Mouse (Mus musculus): Measurements from ENCODE around the gene Sema5b.

The Sema5b gene

DNA sequence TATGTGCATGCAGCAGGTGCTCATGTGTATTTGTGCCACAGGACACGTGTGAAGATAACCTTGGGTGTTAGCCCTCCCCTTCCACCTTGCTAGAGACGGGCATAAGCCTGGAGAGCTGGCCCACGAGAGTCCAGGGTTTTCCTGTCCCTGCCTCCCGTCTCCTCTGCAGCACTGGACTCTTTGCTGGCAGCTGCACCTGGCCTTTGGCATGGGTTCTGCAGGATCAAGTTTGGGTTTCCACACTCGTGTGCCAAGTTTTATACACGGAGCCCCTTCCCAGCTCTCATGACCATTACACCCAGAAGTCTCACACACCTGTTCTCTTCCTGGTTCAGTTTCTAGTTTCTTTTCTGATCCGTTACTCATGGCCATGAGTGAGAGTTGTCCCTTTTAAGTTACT is 172.7 kb downstream of the Sema5b start:
- DNase-seq (ENCODE audit: low read depth), result no peak

All from fibroblast of lung, adult 2 months (primary cell).